Mouse (Mus musculus): ENCODE data around the gene Fam81b.

GRCm38 (mm10) chr13:76250092-76250491 lies 54.8 kb downstream of the Fam81b start:
- no peak for TF ChIP-seq GATA1 (IDR thresholded peaks at IDR 0.05; ENCODE audit: low read length)
- no peak for TF ChIP-seq TAL1 (IDR thresholded peaks at IDR 0.05; ENCODE audit: low read length)

Data from erythroblast, embryonic 14.5 days (primary cell).